Mouse (Mus musculus) embryonic facial prominence, embryonic 13.5 days (tissue): Measurements from ENCODE around the gene Clk2. TPM values are rescaled to one million over a fixed set of nuclear protein-coding genes. Genes with fewer than 3 reads are reported as not detected.
"Not testable (repeated sequence)": the region's sequence is repeated elsewhere in the genome, so short reads cannot be mapped to it uniquely, and the experiment has no call there.

Experiments used
- ATAC-seq: fragments of 200-750 bp; cut with Nextera tagmentation; 2 replicates; pipeline ENCODE4 v1.8.0; 2017; ENCODE audit warnings: low read depth; ENCODE audit not compliant: insufficient number of reproducible peaks, insufficient read depth, low FRiP score, low TSS enrichment
- H3K27ac ChIP-seq: fragments of 300-500 bp; sonication (generic); 2 replicates; pipeline ENCODE4 v1.5.1; 2015; ENCODE audit warnings: moderate library complexity, mild to moderate bottlenecking, inconsistent platforms
- H3K27me3 ChIP-seq: fragments of 300-500 bp; sonication (generic); 2 replicates; pipeline ENCODE4 v1.6.1; 2015; ENCODE audit warnings: mild to moderate bottlenecking, inconsistent platforms
- H3K36me3 ChIP-seq: fragments of 300-500 bp; sonication (generic); 2 replicates; pipeline ENCODE4 v1.6.1; 2015; ENCODE audit warnings: mild to moderate bottlenecking, inconsistent platforms
- H3K4me1 ChIP-seq: fragments of 300-500 bp; sonication (generic); 2 replicates; pipeline ENCODE4 v1.6.1; 2015; ENCODE audit warnings: inconsistent platforms
- H3K4me2 ChIP-seq: fragments of 300-500 bp; sonication (generic); 2 replicates; pipeline ENCODE4 v1.6.1; 2015; ENCODE audit warnings: moderate library complexity, mild to moderate bottlenecking, inconsistent platforms
- H3K4me3 ChIP-seq: fragments of 300-500 bp; sonication (generic); 2 replicates; pipeline ENCODE4 v1.5.1; 2015; ENCODE audit warnings: mild to moderate bottlenecking, inconsistent platforms
- H3K9ac ChIP-seq: fragments of 300-500 bp; sonication (generic); 2 replicates; pipeline ENCODE4 v1.6.1; 2015; ENCODE audit warnings: mild to moderate bottlenecking, inconsistent platforms
- H3K9me3 ChIP-seq: fragments of 300-500 bp; sonication (generic); 2 replicates; pipeline ENCODE4 v1.6.1; 2016; ENCODE audit warnings: inconsistent platforms
- WGBS: fragments of 180-500 bp; shearing (Covaris S2); methylation state at CpG from one replicate; pipeline ENCODE4 v1.1.7; 2015; ENCODE audit warnings: mixed read lengths; 5-methylcytosine and 5-hydroxymethylcytosine counted together
- polyA plus RNA-seq: library from polyadenylated mRNA; unstranded; fragments of >200 nt; fragmentation: Nextera tagmentation; extraction: Ambion mirVana; gene quantifications from 2 replicates; pipeline ENCODE4 v1.2.1, GENCODE M21; 2015

Clk2 gene
- polyA plus RNA-seq, 1 experiment from 2014 or later: 39.9 TPM

GRCm38 (mm10) chr3:89213803-89214530, 49.4 kb downstream of the Clk2 start:
- ATAC-seq: peak; percentile 87
- peaks cover 23% of the 10 kb centered on the region for H3K4me1 ChIP-seq
- peak overlapping the region; percentile 77 for H3K4me2 ChIP-seq
- H3K27ac ChIP-seq: peak overlapping the region; percentile 96
- H3K9ac ChIP-seq: peak overlapping the region; percentile 84
- under 1% methylated on average over 68 of the region's 69 CpGs for WGBS
- H3K36me3 ChIP-seq: peaks cover 26% of the 10 kb centered on the region
- no peaks in the 10 kb centered on the region for H3K27me3 ChIP-seq
- H3K9me3 ChIP-seq: no peaks in the 10 kb centered on the region
- H3K4me3 ChIP-seq: peak overlapping the region; percentile 78

- H3K4me1 ChIP-seq: peaks cover 23% of the 10 kb centered on the region
- peak within 1 kb of the TSS; percentile 84 for H3K9ac ChIP-seq
- WGBS: under 1% methylated on average over 18 of the region's 19 CpGs
- H3K27me3 ChIP-seq: no peaks in the 10 kb centered on the region
- peak within 1 kb of the TSS; percentile 77 for H3K4me2 ChIP-seq
- peaks cover 26% of the 10 kb centered on the region for H3K36me3 ChIP-seq
- no peak; the same call in 1 of the 2 replicates for ATAC-seq
- H3K27ac ChIP-seq: peak within 1 kb of the TSS; percentile 96
- H3K4me3 ChIP-seq: peak within 1 kb of the TSS; percentile 78
- H3K9me3 ChIP-seq: no peaks in the 10 kb centered on the region
Measured at GRCm38 (mm10) chr3:89214681-89215411, 50.3 kb downstream of the Clk2 start, which contains the start of gene Thbs3. Thbs3 (plus strand) TSS chr3:89215180.

- peak overlapping the region; percentile 77 for H3K4me2 ChIP-seq
- peak; percentile 33; the same call in 1 of the 2 replicates for ATAC-seq
Measured at GRCm38 (mm10) chr3:89215853-89216252, 51.3 kb downstream of the Clk2 start.

GRCm38 (mm10) chr3:89216407-89216806, 51.8 kb downstream of the Clk2 start:
- H3K4me3 ChIP-seq, H3K27ac ChIP-seq, ATAC-seq, H3K9ac ChIP-seq, H3K27me3 ChIP-seq, H3K9me3 ChIP-seq: not testable (repeated sequence)
- peaks cover 23% of the 10 kb centered on the region for H3K4me1 ChIP-seq
- peak overlapping the region; percentile 77; the same call in 1 of the 2 replicates for H3K4me2 ChIP-seq
- peaks cover 24% of the 10 kb centered on the region for H3K36me3 ChIP-seq
- WGBS: 76% methylated on average over 7 of the region's 7 CpGs

More at GRCm38 (mm10) chr3:89215853-89216252, 51.3 kb downstream of the Clk2 start:
- Histone ChIP-seq H3K36me3 (peaks cover 21% of the 10 kb centered on the region), H3K4me1 (peaks cover 23% of the 10 kb centered on the region), H3K27me3 (no peaks in the 10 kb centered on the region), H3K27ac (peak overlapping the region; percentile 96; the same call in 1 of the 2 replicates), H3K9ac (peak overlapping the region; percentile 84), H3K9me3 (no peaks in the 10 kb centered on the region), H3K4me3 (peak overlapping the region; percentile 78)
- 0% methylated on average over 6 of the region's 6 CpGs for WGBS

GRCm38 (mm10) chr3:89218271-89218670, 53.7 kb downstream of the Clk2 start:
- Histone ChIP-seq H3K4me1 (peaks cover 16% of the 10 kb centered on the region), H3K4me2 (no peak overlapping the region), H3K9me3 (no peaks in the 10 kb centered on the region), H3K27me3 (no peaks in the 10 kb centered on the region), H3K9ac (no peak overlapping the region), H3K27ac (no peak overlapping the region), H3K36me3 (peaks cover 33% of the 10 kb centered on the region), H3K4me3 (no peak overlapping the region)
- no peak for ATAC-seq
- WGBS: 83% methylated on average over 1 of the region's 1 CpGs

- H3K4me2 ChIP-seq: no peak overlapping the region
- peaks cover 45% of the 10 kb centered on the region for H3K36me3 ChIP-seq
- no peaks in the 10 kb centered on the region for H3K9me3 ChIP-seq
- 0 out of 2 replicates have a peak overlapping the region, but pooled peaks have one; percentile 40 for H3K9ac ChIP-seq
- peaks cover 16% of the 10 kb centered on the region for H3K4me1 ChIP-seq
- no peaks in the 10 kb centered on the region for H3K27me3 ChIP-seq
- WGBS: 49% methylated on average over 8 of the region's 8 CpGs
- no peak overlapping the region for H3K4me3 ChIP-seq
- no peak for ATAC-seq
- no peak overlapping the region for H3K27ac ChIP-seq
Measured at GRCm38 (mm10) chr3:89219546-89219945, 55.0 kb downstream of the Clk2 start.

- 56% methylated on average over 5 of the region's 5 CpGs for WGBS
- H3K36me3 ChIP-seq: peaks cover 48% of the 10 kb centered on the region
- H3K4me3 ChIP-seq: no peak overlapping the region
Measured at GRCm38 (mm10) chr3:89221167-89221566, 56.6 kb downstream of the Clk2 start.

GRCm38 (mm10) chr3:89224796-89225195, 60.2 kb downstream of the Clk2 start:
- H3K36me3 ChIP-seq: peaks cover 35% of the 10 kb centered on the region
- H3K27ac ChIP-seq: no peak overlapping the region
- H3K4me2 ChIP-seq: no peak overlapping the region
- no peak overlapping the region for H3K4me3 ChIP-seq
- no peak for ATAC-seq
- H3K9me3 ChIP-seq: no peaks in the 10 kb centered on the region
- H3K4me1 ChIP-seq: peaks cover 32% of the 10 kb centered on the region
- WGBS: 77% methylated on average over 11 of the region's 11 CpGs
- peaks cover 9% of the 10 kb centered on the region for H3K27me3 ChIP-seq
- H3K9ac ChIP-seq: 0 out of 2 replicates have a peak overlapping the region, but pooled peaks have one; percentile 64

More at GRCm38 (mm10) chr3:89221167-89221566, 56.6 kb downstream of the Clk2 start:
- Histone ChIP-seq H3K27ac (no peak overlapping the region), H3K4me2 (no peak overlapping the region), H3K9me3 (no peaks in the 10 kb centered on the region), H3K4me1 (peaks cover 12% of the 10 kb centered on the region), H3K9ac (no peak overlapping the region), H3K27me3 (0 out of 2 replicates have a peak, but pooled peaks cover 2% of the 10 kb centered on the region)
- no peak for ATAC-seq

- peak overlapping the region; percentile 84 for H3K4me2 ChIP-seq
- peak overlapping the region; percentile 64 for H3K9ac ChIP-seq
- H3K4me3 ChIP-seq: peak overlapping the region; percentile 46
- peaks cover 32% of the 10 kb centered on the region for H3K4me1 ChIP-seq
- H3K27me3 ChIP-seq: peaks cover 15% of the 10 kb centered on the region
- no peak overlapping the region for H3K27ac ChIP-seq
- no peak for ATAC-seq
- no peaks in the 10 kb centered on the region for H3K9me3 ChIP-seq
- 49% methylated on average over 12 of the region's 12 CpGs for whole genome bisulfite sequencing
- H3K36me3 ChIP-seq: peaks cover 30% of the 10 kb centered on the region
Measured at GRCm38 (mm10) chr3:89225321-89225815, 60.8 kb downstream of the Clk2 start.

- 0 out of 2 replicates have a peak overlapping the region, but pooled peaks have one; percentile 71 for H3K27ac ChIP-seq
Measured at GRCm38 (mm10) chr3:89225918-89226317, 61.3 kb downstream of the Clk2 start.

GRCm38 (mm10) chr3:89226361-89226760, 61.8 kb downstream of the Clk2 start:
- Histone ChIP-seq H3K27ac (peak overlapping the region; percentile 71), H3K36me3 (peaks cover 24% of the 10 kb centered on the region), H3K27me3 (peaks cover 21% of the 10 kb centered on the region), H3K4me1 (peaks cover 32% of the 10 kb centered on the region), H3K4me3 (peak overlapping the region; percentile 46), H3K9me3 (no peaks in the 10 kb centered on the region), H3K4me2 (peak overlapping the region; percentile 84), H3K9ac (peak overlapping the region; percentile 64)
- no peak for ATAC-seq
- WGBS: 16% methylated on average over 11 of the region's 11 CpGs

More at GRCm38 (mm10) chr3:89225918-89226317, 61.3 kb downstream of the Clk2 start:
- peak overlapping the region; percentile 64 for H3K9ac ChIP-seq
- 25% methylated on average over 4 of the region's 4 CpGs for WGBS
- H3K4me2 ChIP-seq: peak overlapping the region; percentile 84
- no peak for ATAC-seq
- no peaks in the 10 kb centered on the region for H3K9me3 ChIP-seq
- peaks cover 29% of the 10 kb centered on the region for H3K36me3 ChIP-seq
- H3K4me3 ChIP-seq: peak overlapping the region; percentile 46
- peaks cover 32% of the 10 kb centered on the region for H3K4me1 ChIP-seq
- H3K27me3 ChIP-seq: peaks cover 20% of the 10 kb centered on the region
